ENCODE assay signal across 15 mouse cellular contexts in the genomic region with DNA sequence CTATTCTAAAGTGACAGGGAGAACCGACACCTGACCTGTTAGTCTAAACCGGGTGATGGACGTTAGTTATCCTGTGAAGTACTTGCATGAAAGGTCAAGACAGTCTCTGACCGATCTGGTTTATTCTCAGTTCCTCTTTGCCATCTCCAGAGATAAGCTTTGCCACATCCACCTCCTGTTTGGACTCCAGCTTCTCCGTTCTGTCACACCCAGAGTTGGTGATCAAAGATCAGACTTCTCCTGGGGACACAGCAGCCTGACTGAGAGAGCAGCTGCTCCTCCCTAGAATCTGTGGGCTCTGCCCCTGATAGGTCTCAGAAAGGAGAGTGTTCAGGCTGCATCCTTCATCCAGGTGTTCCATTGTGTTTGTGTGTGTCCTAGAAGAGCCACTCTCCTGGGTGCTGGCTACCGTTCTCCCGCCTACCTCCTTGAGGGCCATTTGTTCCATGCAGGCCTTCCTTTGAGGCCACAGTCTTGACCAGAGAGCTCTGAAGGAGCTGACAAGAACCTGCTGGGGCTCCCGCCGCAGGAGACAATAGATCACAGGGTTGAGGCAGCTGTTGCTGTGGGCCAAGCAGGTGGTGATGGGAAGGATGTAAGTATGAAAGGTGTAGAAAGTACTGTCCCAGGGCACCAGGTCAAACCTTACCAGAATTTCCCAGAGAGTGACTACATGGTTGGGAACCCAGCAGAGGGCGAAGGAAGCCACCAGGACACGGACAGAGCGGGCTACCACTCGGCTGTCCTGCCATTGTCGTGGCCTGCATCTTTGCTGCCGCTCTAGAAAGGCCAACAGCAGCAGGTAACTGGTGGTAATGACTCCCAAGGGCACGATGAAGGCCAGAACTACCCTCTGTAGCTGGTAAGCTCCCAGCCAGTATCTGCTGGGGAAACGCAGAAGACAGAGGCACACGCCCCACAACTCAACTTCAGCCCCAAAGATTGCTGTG. TPM values are rescaled to one million over a fixed set of nuclear protein-coding genes. Genes with fewer than 3 reads are reported as not detected.
DNase-seq lines count a peak whose midpoint lies in the region; ATAC-seq lines count a peak whose summit lies in the region.
"Had no signal": no experiment of that assay in that cellular context is flagged by ENCODE, and none has a peak within 500 bp of the region (broad histone marks: within the 10 kb centered on the region; RNA-seq: fewer than 3 reads in every experiment).

No protein-coding gene starts in this region.

- DNase-seq in layer of hippocampus, adult 11-12 months (ENCODE audit: low spot score) = peak; percentile 21
- no peak for DNase-seq in layer of hippocampus, postnatal 10 days (ENCODE audit: low spot score in 2 of 2)
- peak; percentile 3 for DNase-seq in thymus, postnatal 14 days
- DNase-seq in thymus, postnatal 36 days = no peak
- DNase-seq in urinary bladder, postnatal 36 days (ENCODE audit: low spot score in 2 of 2) = no peak
- no peak for DNase-seq in frontal cortex, postnatal 36 days (ENCODE audit: low spot score in 2 of 2)
- DNase-seq: adrenal gland, adult 8-10 months; cerebellum, adult 2 months; lung, postnatal 4 days; right cerebral cortex, postnatal 14 days; thymus, adult 2 months had no signal

- peak; percentile 43 for ATAC-seq in common myeloid progenitor, adult 5-6 weeks (replicated peaks; ENCODE audit: low read depth, poor library complexity, severe bottlenecking)
- ATAC-seq: inflammation-experienced regulatory T-cells, adult 6 months had no signal

RNA-seq across cellular contexts. Expression of a gene that starts 1.0 kb away (rescaled TPM):
- not detected for total RNA-seq in layer of hippocampus, postnatal 10 days (2021)
- total RNA-seq in common myeloid progenitor, adult 5-6 weeks (2017) = not detected in 2 replicates
- total RNA-seq: adrenal gland, adult 8-10 months; heart, postnatal 14 days; layer of hippocampus, adult 8-10 months had no signal

RNA-seq across cellular contexts. Expression of a gene that starts 33.7 kb away (rescaled TPM):
- total RNA-seq in layer of hippocampus, postnatal 10 days (2021) = 10 to 100 TPM; 54.2 to 56.1 TPM
- 52.6 and 71.2 TPM in 2 replicates for total RNA-seq in common myeloid progenitor, adult 5-6 weeks (2017)

RNA-seq across cellular contexts. Expression of a gene that starts 46.2 kb away (rescaled TPM):
- total RNA-seq in layer of hippocampus, postnatal 10 days (2021) = 100 to 1,000 TPM; 212 to 255 TPM
- total RNA-seq in common myeloid progenitor, adult 5-6 weeks (2017) = 92.2 and 93.1 TPM in 2 replicates

Comparison
In these comparisons a context has a peak if more than half of its experiments do, and no peak if none do; other contexts are left out.
1. DNase-seq: peak in layer of hippocampus, adult 11-12 months (single experiment) and thymus, postnatal 14 days (single experiment); none in layer of hippocampus, postnatal 10 days (0 of 2), thymus, postnatal 36 days (0 of 2), urinary bladder, postnatal 36 days (0 of 2) and frontal cortex, postnatal 36 days (0 of 2).